Mouse (Mus musculus): ENCODE results near the gene Syt12.

- TF ChIP-seq CTCF (IDR thresholded peaks at IDR 0.05; ENCODE audit: low read depth) (no peak), EP300 (optimal IDR thresholded peaks at IDR 0.05) (no peak)
These were observed 25.5 kb upstream of the Syt12 start for GRCm38 (mm10) chr19:4502701-4503100.

Measured in stomach, postnatal 0 days (tissue).